Mouse (Mus musculus): ENCODE measurements around the gene Bmi1.

GRCm38 (mm10) chr2:18672766-18673164 lies 4.1 kb upstream of the Bmi1 start:
- TF ChIP-seq MYC (IDR thresholded peaks at IDR 0.05; ENCODE audit: low read depth, low read length) (no peak), POLR2A (IDR thresholded peaks at IDR 0.05; ENCODE audit: control insufficient read depth in 1 of 2, insufficient read depth in 1 of 2, low read depth in 1 of 2, low read length in 2 of 2, poor library complexity in 1 of 2) (no peak), ELF1 (IDR thresholded peaks at IDR 0.05; ENCODE audit: low read depth, low read length) (no peak)
